Mouse (Mus musculus) large intestine, adult 2 months (tissue): Measurements from ENCODE around the gene Rab8b. TPM values are rescaled to one million over a fixed set of nuclear protein-coding genes. Genes with fewer than 3 reads are reported as not detected.
A peak's percentile ranks its signal among the peaks of the same experiment; 100 is the strongest.

Source experiments
- DNase-seq: peaks from one replicate; pipeline ENCODE4 v3.0.0-alpha.2; 2012; ENCODE audit warnings: low read depth, low spot score
- WGBS: fragments of 180-500 bp; shearing (Covaris S2); methylation state at CpG from one replicate; pipeline ENCODE4 v1.1.7; 2018; 5-methylcytosine and 5-hydroxymethylcytosine counted together
- polyA plus RNA-seq: library from polyadenylated mRNA; depleted of rRNA; stranded (reverse); fragments of >200 nt; gene quantifications from 2 replicates; pipeline ENCODE4 v1.2.3, GENCODE M21; 2012; rRNA removed

Gene Rab8b
- polyA plus RNA-seq = 5.8 and 8.9 TPM in 2 replicates

DNA sequence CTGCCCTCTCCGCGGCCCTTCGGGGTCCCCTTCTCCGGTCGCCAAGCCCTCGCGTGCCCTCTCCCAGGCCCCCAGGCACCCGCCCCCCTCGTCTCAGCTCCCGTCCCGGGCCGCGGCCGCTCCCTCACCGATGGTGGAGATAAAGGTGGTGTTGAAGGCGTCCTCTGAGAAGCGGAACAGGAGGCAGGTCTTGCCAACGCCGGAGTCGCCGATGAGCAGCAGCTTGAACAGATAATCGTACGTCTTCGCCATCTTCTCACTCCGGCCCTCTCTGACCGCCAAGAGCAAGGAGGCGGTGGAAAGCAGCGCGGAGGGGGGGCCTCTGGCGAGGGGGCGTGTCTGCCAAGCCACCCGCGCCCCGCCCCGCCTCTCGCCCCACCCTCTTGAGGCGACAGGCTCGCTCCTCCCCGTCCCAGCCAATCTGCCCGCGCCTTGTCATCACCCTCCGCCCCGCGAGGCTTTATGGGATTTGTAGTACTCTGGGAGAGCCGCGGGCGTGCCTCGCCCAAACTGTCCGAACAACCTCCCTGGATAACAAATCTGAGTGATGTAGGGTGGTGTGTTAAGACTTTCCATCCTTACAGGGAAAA, at the start of gene Rab8b:
TSS of gene Rab8b (minus strand) at position 306 of the 590 bp plus-strand sequence.
- DNase-seq = peak; percentile 87
- WGBS = under 1% methylated on average over 45 of the region's 49 CpGs

DNA sequence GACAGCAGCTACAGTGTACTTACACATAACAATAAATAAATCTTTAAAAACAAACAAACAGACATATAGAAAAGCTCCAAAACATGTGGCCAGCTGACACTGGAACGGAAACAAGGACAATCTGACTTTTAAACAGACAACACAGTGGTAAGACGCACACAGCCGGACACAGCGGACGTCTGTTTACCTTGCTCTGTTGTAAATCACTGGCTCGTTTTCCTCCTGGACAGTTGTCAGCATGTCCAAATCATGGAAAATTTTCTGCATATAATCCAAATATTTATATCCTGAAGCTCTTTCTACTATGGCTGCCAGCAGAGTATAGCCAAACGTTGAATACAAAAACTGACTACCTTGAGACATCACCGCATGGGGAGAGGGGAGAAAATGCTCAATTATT, 48.0 kb upstream of the Rab8b start:
- WGBS = 56% methylated on average over 8 of the region's 8 CpGs

DNA sequence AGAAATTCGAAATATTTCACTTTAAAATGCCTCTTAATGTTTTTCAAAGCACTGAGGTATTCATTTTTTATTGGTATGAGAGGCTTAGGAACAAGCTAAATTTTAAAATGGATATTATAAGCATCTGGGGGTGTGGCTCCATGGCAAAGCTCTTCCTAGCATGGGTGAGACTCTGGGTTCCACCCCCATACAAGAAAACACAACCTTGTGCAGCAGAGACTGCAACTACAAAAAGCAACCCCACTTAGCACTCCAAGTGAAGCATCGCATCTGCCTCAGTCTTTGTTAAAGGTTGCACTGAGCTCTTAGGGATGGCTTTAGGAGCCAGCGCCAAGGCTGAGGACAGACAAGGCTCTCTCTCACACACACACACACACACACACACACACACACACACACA, 42.0 kb upstream of the Rab8b start:
- 75% methylated on average over 3 of the region's 3 CpGs for WGBS
- DNase-seq = no peak

More for the DNA sequence above, 48.0 kb upstream of the Rab8b start:
- no peak for DNase-seq

DNA sequence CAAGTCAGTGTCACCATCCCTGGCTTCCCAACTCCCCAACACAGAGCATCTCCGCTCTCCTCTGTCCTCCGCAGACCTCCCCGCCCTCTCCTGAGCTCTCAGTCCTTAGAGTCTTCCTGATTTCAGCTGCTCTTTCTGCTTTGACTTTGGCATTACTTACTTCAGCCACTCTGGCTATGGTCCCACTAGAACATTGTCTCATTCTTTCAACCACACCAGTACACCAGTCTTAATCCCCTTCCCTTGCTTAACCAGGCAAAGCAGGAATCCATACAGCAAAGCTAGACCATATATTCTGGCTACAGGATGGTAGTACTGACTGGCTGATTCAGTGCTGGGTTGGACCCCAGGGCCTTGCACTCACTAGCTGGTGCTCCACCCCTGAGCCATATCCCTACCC, 38.0 kb upstream of the Rab8b start:
- no peak for DNase-seq
- 94% methylated on average over 3 of the region's 3 CpGs for WGBS

DNA sequence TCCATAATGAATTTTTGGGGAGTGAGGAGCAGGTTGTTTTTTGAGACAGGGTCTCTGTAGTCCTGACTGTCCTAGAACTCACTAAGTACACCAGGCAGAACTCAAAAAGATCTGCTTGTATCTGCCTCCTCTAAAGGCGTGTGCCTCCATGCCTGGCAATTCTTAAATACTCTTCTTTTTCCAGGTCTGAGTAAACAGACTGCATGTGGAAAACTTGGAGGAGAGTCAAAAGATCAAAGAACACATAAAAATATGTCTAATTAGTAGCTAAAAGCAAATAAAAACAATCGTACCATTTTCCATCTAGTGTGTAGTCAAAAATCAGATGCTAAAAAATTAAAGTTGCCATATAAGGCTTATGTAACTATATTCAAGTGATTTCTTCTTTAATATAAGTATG, 33.4 kb upstream of the Rab8b start:
- no peak for DNase-seq
- 38% methylated on average over 2 of the region's 2 CpGs for WGBS

DNA sequence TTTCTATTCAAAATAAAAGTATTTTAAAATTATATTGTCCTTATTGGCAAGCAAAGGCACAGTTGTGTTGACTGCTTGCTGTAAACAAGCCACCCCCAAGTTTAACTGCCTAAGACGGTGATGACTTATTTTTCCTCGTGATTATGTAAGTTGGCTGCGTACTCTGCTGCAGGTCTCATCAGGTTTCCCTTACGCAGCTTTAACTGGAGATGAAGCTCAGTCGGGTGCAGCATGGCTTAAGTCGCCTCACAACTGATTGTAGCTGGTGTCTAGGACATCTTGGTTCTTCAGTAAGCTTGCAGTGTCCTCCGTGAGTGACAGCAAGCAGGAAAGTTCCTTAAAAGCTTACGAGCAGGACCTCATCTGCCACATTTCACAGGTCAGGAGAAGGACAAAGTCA, 32.8 kb upstream of the Rab8b start:
- 28% methylated on average over 8 of the region's 8 CpGs for WGBS
- no peak for DNase-seq

DNA sequence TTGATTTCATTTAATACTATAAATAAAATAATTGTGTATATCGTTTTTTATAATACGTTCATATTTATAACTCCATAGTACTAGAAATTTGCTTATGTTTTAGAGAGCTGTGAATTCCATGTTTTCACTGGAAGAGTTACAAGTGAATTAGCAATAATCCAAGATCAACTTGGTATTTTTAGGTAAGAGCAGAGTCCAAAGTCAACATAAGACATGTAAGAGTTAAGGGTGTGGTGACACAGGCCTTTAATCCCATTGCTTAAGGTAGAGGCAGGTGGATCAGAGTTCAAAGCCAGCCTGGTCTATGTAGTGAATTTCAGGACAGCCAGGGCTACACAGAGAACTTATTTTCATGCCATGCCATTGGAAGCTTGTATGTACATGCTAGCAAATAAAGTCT, 29.0 kb upstream of the Rab8b start:
- DNase-seq = no peak
- WGBS = 93% methylated on average over 2 of the region's 2 CpGs

DNA sequence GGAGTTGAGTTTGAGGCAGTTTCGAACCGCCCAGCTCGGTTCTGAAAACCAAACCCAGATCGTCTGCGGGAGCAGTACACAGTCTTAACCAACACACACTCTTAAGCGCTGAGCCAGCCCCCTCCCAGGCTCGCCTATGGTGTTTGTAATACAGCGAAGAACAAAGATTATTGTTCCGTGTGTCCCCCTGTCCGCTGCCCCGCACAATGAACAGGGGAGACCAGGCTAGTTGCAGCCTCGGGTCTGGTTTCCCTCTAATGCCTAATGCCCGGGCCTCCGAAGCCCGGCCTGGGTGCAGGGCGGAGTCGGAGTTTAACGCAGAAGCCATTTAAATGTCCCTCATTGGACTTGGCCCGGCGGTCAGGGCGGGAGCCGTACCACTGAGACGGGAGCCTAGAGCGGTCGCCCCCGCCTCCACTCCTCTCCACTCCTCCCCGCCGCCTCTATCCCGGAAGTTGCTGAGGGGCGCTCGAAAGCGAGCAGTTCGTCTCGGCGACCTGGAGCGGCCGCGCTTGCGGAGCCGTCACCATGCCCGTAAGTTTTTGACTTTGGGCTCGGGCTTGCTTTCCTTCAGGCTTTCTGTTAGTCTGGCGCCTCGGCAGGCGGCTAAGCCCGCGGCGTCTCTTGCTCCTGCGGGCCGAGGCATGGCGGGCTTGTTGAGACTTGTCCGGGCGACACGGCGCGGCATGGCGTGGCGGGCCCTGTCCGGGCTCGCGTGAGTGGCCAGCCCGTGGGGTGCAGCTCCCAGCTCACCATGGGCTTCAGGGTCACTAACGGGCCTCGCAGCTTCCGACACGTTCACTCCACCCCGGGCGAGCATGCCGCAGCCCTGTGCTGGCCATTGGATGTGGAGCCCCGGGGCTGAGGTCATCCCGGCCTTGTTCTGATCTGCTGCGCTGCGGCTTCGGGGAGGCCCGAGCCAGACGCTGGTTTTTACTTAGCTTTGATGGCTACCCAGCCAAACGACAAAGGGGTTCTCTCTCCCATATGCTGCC, 26.5 kb upstream of the Rab8b start, which contains the start of gene Rps27l:
TSS of gene Rps27l (plus strand) at position 440 of the 995 bp plus-strand sequence.
- DNase-seq = peak; percentile 80
- WGBS = under 1% methylated on average over 77 of the region's 77 CpGs

DNA sequence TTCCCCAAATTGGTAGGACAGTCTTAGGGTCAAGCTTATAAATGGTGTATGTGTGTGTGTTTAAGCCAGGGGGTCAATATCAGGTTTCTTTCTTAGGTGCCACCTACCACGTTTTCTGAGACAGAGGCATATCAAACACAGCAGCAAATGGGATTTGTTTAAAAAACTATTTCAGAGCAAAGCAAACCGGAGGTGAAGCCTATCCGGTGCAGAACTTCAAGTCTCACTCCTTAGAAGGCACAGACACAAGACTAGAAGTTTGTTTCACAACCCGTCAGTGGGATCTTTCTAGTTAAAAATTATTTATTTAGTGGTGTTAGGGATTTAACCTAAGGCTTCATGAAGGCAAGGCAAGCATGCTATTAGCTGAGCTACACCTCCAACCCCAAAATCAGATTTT, 25.7 kb upstream of the Rab8b start:
- no peak for DNase-seq
- WGBS = 27% methylated on average over 4 of the region's 4 CpGs

DNA sequence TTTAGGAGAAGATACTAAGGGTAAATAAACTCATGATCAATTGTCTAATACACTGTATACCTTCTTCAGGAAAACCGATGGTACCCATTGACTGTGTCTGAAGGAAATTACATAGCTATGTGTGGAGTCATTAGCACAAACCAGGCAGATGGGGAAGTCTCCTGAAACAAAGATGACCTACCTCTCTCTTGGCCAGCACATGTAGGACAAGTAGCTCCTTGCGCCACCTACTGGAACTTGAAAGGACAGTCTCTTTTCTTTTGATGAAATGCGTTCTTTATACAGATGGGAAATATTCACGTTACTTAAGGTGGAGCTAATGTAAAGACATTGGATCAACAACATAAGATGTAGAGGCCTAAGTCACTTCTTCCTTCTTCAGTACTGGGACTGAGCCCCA, 19.3 kb upstream of the Rab8b start:
- DNase-seq = no peak
- WGBS = 5% methylated on average over 4 of the region's 4 CpGs

DNA sequence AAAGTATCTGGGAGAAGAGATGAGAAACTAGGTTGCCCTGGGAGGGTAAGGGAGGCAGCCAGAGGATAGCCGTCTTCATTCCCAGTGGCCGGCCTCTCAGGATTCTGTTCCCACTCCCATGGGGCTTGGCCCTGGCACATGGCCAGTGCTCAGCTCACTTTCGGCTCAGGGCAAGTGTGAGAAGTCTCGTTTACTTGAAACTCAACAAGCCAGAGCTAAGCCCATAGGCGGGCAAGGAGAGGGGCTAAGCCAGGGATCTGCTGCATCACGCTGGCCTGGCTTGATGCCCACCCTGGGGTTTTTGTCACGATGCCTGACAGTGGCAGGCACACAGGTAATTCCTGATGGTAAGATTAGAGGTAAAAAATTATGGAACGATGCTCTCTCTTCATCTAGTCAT, 18.0 kb upstream of the Rab8b start:
- no peak for DNase-seq

DNA sequence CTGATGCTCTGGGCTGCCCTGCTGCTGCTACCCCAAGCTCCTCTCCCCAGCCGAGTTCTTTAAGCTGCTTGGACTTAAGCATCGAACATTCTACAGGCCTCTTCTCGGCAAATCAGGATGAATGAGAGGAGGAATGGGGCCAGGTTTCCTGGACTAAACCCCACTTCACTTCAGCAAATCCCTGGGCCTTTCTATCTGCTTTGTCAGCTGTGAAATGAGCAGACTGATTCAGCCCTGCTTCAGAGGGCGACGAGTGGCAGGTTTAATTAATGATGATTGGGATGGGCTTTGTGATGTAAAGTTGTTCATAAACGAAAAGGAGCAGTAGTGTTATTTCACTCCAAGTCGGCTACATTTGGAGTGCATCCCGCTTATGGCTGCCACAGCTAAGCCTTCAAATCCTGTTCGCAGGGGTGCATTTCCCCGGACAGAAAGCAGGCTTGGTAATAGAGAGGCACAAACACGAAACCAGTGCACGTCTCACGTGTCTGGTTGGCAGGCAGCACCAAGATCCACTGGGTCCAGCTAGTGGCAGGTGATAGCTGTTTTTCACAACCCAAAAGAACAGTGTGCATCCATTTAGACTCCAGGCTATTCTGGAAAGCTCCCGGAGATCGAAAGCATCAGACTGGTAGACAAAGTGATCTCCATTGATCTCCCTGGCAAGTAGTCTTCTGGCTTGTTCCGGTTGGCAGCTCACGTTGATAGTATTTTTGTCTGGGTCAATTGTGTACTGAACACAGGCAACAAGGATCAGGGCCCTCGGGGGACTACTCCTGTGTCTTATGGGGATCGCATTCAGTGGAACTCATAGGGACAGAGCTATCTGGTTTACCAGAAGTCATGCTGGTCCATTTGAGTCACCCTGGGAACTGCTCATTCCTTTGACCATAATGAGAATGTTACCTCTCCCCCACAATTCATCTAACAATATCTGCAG, 14.7 kb upstream of the Rab8b start:
- whole genome bisulfite sequencing = 83% methylated on average over 19 of the region's 19 CpGs
- DNase-seq = no peak

More for the DNA sequence above, 18.0 kb upstream of the Rab8b start:
- 41% methylated on average over 8 of the region's 8 CpGs for WGBS

DNA sequence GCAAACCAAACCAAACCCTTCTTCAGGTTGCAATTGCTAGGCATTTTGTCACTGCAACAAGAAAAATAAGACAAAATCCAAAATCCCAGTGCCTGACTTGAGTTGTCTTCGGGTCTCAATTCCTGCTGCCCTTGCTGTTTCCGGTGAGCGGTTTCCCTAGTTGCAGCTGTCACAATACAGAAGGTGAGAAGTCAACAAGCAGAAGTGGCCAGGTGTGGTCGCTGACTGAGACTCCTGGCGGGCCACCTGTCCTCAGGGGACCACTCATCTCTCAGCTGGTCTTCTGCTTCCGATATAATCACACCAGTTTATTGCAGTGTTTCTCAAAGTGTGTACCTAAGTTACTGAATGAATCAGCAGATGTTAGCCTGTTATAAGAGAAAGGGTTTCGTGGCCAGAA, 10.9 kb upstream of the Rab8b start:
- WGBS = 38% methylated on average over 7 of the region's 7 CpGs
- DNase-seq = no peak

DNA sequence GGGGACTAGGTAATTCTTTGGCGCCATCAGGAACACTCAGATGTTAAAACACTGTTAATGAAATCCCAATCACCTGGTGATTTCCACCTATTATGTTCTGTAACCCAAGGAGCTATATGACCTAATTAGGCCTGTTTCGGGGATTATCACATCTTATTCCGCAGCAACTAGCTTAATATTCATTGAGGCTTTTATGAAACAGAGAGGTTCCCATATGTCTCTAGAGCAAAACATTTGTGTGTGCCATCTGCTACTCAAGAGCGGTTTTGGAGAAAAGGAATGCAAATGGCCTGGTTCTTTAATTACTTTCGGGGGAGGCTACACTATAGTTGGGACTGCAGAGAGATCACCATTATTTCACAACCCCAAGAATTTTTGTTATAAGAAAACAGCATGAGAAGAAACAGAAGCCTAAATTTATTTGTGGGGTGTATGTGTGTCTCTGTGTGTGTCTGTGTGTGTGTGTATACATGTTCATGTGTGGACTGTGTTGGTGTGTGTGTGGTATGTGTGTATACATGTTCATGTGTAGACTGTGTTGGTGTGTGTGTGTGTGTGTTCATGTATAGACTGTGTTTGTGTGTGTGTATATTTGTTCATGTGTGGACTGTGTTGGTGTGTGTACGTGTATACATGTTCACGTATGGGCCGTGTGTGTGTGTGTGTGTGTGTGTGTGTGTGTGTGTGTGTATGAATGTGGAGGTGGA, 8.4 kb upstream of the Rab8b start:
- 92% methylated on average over 8 of the region's 8 CpGs for WGBS
- DNase-seq = no peak

DNA sequence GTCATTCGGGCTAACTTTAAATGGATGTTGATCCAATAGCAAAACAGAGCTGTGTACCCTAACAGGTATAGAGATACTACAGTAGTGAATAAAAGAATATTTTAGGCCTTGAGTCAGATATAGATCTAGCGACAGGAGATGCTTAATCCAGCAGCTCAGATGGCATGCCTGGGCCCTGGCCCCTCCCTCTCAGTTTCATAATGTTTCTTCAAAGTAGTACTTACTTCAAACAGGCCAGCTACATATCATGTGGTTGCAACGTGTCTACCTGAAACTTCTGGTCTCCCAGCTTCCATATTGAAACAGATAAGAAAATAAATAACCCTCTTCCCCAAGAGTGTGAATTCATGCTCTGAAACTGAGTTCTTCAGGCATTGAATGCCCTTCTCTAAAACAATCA, 6.4 kb upstream of the Rab8b start:
- 69% methylated on average over 3 of the region's 3 CpGs for WGBS
- no peak for DNase-seq

DNA sequence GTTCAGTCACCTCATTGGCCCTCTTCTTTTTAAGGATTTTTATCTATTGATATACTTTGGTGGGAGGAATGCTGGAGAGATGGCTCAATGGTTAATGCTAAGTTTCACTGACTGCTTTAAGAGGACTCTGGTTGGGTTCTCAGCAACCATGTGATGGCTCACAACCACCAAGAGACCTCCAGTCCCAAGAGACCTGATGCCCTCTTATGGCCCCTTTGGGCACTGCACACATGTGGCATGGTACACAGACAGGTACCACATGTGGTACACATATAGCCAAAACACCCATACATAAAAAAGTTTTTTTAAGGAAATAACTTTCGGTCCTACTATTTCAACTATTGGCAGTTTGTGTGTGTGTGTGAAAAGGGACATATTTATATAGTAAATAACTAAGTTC, 2.6 kb upstream of the Rab8b start:
- DNase-seq = no peak
- WGBS = 97% methylated on average over 1 of the region's 1 CpGs

DNA sequence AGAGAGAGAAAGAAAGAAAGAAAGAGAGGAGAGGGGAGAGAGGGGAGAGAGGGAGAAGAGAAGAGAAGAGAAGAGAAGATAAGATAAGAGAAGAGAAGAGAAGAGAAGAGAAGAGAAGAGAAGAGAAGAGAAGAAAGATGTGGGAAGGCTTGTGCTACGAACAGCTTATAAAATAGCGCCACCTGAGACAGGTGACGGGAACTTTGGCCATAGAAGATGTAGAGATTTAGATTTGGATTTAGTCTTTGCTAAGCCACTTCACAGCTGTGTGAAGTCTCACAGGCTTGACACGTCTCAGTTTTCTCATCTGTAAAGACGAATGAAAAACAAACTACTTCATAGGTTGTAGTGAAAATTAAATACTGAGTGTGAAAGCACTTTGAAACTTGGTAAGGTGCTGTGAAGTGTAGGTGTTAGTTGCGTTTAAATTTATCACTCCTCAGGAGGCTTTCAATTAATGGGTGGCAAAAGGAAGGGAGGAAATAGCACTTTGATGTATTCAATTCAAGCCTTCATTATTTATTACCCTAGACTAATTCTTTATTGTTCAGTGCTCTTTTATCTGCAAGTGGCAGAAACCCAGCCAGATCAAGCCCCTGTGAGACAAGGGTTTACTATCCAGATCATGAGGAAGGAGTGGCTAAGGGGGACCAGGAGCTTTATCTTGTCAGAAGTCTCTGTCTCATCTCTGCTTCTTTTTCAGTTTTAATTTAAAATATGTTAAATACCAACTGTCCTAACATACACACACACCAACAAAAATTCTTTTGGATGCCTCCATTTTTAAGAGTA, 1.2 kb upstream of the Rab8b start:
- no peak for DNase-seq
- WGBS = 17% methylated on average over 6 of the region's 6 CpGs

DNA sequence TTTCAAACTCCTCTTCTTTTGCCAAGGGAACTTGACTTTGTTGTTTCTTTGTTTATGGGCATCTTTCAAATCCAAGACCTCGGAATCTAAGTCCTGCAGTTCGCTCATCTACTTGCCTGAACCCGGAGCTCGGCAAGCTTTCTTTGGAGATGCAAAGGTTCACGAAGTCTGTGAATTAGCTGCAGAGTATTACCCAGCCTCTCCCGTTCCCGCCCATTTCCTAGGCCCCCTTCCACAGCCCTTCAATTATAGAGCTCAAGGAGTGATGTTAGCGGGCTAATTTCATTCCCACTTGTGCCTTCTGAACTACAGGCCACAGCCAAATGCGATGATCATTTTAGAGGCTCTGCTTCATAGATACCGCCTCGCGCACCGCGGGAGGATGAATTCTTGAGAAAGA, 494 bp upstream of the Rab8b start:
- DNase-seq = no peak
- WGBS = under 1% methylated on average over 14 of the region's 14 CpGs
